Mouse (Mus musculus) adrenal gland, adult 18-20 months (tissue): ENCODE data around the gene Ptpn6. TPM values are rescaled to one million over a fixed set of nuclear protein-coding genes. Genes with fewer than 3 reads are reported as not detected.

ENCODE experiments used
- DNase-seq, 2 experiments: peaks; one replicate each; pipeline ENCODE4 v3.0.0; 2021 to 2022; ENCODE audit warnings: low spot score in 2 of 2
- long read RNA-seq, 2 experiments: library from polyadenylated mRNA; stranded (forward); transcript quantifications; one replicate each; pipeline ENCODE4 v2.0.0; 2021
- total RNA-seq, 2 experiments: library from RNA; stranded (reverse); gene quantifications; 1 replicate in 1 of 2; 2 replicates in 1 of 2; pipeline ENCODE4 v1.2.3; 2021

Ptpn6 gene
- total RNA-seq, result 10 to 100 TPM in 1 of 2 experiments, 1 to 10 TPM in 1; 9.8 to 11.5 TPM
- long read RNA-seq, experiment 1, partial matches to known transcripts, result 2 of 6 reads
- long read RNA-seq, experiment 1, other reads (novel, unspliced or antisense), result 1 of 6 reads
- long read RNA-seq, experiment 2, partial matches to known transcripts, result 5 of 11 reads
- long read RNA-seq, experiment 2, other reads (novel, unspliced or antisense), result 2 of 11 reads

DNA sequence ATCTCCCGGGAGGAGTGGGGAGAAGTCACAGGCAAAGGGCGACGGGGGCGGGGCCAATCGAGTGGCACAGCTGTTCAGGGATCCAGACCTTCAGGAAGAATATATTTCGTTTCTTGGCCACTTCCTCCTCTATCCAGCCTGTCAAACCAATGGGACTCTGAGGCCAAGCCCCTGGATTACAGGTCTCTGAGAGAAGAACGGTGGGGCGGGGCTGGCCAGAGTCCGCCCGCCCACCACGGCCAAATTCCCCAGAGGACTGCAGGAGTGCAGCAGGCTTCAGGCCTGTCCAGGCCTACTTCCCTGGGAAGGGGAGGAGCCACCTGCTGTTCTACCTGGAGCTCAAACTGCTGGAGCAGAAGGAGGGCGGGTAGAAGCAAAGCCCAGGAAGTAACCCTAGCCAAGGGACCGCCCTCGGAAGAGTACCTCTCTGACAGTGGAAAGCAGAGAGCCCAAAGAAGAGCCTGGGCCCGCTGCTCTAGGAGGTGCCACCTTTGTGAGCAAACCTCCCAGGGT is at the start of gene Ptpn6:
TSS of gene Ptpn6 (minus strand) at position 204 of the 513 bp plus-strand sequence.
- DNase-seq, result no peak

DNA sequence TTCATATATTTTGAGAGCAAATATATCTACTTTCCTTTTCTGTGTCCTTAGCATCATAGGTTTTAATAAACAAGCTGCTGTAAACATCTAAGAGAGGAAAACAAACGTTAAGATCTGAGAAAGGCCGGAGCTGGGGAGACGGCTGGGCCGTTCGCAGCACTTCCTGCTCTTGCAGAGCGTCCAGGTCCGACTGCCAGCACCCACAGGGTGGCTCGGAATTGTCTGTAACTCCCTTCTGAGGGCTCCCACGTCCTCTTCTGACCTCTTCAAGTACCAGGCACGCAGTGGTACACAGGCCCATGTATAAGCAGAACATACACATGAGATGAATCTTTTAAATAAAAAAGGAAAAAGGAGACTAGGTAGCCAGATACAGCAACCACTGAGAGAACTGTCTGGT is 49.2 kb upstream of the Ptpn6 start:
- DNase-seq, result no peak

DNA sequence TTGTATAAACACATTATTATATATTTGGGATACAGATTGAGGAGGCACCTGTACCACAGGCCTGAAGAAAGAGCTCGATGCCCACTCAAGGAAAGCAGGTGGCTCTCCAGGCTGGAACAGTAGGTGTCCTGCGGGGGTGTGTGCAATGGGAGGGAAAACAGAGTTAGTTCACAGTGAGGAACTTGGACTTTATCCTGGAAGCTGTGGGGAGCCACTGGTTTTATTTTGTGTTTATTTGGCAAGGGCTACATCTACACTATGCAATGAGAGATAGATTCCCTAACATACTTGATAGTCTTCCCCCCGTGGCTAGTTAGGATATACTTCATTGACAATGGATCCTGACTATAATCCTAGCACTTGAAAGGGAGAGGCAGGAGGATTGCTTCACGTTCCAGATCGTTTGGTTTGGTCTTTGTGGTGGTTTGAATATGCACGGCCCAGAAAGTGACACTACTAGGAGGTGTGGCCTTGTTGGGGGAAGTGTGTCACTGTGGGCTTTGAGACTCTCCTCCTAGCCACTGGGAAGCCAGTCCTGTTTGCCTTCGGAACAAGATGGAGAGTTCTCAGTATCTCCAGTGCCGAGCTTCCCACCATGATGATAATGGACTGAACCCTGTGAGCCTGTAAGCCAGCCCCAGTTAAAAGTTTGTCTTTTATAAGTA is 48.4 kb upstream of the Ptpn6 start:
- DNase-seq, result no peak

DNA sequence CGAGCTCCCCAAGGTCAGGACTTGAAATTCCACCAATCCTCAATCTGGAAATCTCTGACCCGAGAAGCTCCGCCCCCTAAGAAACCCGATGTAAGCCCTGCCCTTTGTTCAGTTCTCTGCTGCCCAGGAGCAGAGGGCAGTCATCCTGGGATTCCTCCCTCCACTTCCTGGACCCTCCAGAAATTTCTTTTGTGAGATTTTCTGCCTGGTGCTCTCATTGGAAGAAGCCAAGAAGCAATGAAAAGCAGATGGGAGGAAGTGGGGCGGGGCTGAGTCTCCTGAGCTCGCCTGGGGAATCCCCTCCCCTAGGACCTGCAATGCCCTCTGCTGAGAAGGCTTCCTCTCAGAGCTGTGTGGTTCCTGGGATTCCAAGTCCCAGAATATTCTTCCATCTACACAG is 43.9 kb upstream of the Ptpn6 start:
- DNase-seq, result no peak

DNA sequence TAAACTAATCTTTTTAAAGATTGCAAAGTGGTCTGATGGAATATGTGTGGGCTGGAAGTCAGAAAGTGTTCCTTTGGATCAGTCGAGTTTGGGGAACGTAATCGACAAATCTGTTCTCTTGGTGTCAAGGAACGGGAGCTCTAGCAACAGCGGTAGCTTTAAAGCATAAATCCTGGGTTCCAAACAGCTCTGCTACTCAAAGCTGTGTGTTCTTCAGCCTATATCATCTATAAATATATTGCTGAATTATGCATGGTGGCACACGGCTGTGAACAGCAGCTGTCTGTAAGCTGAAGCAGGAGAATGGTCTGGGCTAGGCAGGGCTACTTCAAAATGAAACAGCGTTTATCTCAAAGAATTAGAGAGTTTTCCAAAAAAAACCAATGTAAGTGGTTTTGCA is 42.4 kb upstream of the Ptpn6 start:
- no peak for DNase-seq

DNA sequence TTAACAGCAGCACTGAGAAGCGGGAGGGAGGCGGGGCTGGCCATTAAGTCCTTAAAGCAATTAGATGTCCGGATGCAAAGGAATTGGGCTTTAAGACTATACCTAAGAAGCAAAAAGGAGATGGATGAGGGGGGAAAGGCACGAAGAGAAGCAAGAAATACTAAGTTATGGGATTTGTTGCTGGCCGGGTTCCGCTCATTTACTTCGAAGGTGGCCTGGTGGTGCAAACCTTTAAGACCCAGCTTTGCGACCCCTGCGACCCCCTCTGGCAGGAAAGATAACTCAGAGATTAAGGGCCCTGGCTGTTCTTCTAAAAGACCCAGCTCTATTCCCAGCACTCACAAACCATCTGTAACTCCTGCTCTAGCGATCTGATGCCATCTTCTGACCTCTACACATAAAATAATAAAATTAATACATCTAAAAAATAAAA is 41.5 kb upstream of the Ptpn6 start:
- DNase-seq, result no peak

DNA sequence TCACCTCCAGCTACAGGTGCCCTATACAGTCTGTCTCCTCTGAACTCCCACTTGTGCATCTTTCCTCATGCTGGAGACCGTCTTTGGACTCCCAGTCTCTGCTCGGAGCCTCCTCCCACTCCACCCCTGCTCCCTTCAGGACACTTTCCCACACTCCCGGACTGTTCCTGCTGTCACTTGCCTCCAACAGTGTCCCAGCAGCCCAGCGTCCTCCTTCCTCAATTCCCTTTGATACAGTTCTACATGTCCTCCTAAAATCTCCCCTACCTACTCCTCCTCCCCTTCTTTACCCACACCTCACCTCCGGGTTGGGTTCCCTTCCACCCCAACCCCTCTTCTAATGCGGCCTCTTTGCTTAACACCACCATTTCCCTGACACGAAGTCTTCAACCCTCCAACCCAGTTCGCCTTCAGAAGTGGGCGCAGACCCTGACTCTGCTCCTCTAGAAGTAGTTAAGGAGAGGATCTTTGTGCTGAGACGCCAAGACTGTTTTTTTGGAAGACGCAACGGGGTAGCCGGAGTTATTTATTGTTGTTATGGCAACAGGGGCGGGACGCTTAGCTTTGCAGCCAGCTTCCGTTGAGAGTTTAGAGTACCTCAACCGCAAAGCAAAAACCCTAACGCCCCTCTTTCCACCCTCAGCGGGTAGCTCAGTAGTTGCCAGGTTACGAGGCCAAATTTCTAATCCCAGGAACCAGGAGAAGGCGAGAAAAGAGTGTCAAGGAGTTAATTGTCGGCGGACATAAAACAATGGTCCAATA is 40.9 kb upstream of the Ptpn6 start, which contains the start of gene Lrrc23:
TSS of gene Lrrc23 (minus strand) at position 506 of the 762 bp plus-strand sequence.
- DNase-seq, result peak in 1 of 2 experiments; percentile 29

DNA sequence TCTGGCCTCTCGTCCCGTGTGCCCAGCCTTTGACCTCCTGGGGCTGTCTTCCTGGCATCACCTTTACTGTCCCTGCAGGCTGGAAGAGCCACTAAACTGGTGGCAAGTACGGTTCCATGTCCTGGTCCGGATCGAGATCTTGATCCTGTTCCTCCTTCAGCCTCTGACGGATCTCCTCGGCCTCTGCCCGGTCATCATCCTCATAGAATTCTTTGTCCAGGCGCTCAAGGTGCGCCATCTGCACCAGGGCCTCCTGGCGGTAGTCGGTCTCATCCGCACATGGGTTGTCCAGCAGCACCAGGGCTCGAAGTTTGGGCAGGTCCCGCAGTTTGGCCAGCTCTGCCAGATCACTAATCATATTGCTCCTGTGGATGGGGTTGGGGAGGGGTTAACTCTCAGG is 32.0 kb upstream of the Ptpn6 start:
- no peak for DNase-seq

DNA sequence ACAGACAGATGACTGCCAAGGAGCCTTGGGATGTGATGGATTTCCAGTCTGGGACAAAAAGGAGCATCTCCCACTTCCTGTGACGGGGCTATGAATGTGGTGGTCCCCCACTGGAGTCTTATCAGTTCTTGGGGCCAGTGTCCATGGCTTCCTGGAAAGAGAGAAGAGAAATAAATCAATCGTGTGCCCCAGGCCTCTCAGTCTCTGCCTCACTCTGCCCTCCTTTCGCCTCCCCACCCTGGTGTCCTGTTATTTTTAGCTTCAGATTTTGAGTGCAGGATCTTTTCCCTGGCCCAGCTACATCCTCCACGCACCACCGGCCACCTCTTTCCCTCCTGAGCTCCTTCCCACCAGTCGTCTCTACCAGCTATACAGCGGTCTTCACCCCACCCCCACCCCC is 31.5 kb upstream of the Ptpn6 start:
- DNase-seq, result no peak

DNA sequence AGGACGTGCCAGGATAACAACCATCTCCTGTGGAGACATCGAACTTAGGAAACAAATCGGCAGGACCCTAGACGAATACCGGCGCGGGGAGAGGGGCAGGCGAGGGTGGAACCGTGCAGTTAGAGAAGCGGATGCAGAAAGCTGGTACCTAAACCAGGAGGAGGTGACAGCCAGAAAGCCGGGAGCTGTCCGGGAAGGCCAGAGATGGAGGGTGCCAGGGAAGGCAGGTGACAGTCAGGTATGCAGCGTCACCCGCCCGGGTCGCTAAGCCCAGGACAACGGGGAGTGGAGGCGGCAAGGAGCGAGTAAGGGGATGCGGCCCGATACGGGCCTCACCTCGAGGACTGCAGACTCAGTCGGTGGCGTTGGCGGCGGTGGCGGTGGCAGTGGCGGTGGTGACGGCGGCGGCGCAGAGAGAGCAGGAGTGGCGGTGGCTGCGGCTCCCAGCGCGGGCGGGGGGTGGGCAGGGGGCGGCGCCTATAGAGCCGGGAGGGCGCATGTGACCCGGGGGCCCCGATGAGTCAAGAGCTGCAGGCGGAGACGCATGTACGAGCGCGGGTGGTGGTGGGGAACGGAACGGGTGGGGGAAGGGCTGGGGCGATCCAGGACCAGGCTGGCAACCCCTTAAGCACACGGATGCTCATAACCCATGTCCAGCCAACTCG is 30.7 kb upstream of the Ptpn6 start, which contains the start of gene Eno2:
TSS of gene Eno2 (minus strand) at position 573 of the 665 bp plus-strand sequence.
- DNase-seq, result peak; percentile 40 to 52

DNA sequence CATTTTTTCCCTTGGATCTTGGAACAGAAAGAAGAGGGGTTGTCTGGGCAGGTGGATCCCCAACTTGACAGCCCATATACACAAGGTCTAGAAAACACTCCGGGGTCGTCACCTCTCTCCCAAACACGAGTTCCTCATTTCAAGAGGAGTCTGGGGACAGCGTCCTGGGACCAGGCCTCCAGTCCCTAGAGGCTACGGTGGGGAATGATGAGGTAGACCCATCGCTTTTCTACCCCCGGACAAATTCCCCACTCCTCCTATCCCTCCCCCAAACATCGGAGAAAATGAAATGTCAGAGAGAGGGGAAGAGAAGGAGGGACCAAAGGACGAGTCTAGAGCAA is 30.2 kb upstream of the Ptpn6 start:
- DNase-seq, result no peak

DNA sequence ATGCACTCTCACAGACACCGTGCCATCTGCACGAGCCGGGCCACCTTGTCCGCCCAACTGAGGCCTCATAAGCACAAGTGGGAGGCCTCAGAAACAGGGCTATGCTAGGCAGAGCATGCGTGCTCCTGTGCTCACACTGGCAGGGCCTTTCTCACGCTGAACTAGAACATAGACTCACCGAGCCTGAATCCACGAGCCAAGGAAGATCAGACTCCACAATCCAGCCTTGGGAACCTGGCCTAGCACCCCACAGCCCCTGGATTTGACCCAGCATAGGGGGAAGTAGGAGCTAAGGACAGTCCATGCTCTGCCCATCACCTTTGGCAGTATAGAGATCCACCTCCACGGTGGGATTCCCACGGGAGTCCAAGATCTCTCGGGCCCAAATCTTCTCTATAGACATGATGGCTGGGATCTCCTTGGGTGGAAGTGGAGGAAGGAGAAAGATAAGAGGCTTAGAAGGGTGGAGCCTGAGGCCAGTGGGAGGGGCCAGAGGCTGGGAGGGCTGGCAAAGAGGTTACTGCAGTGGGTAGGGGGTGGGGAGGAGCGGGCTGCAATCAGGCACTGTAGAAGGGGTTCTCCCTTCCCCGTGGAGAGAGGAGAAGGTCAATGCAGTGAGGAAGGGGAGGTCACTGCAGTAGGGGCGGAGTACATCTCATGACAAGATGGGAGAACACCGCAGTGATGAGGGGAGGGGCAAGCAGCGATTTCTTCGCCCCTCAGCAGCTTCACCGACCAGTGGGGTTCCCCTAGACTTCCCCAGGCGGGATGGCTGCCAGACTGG is 29.6 kb upstream of the Ptpn6 start:
- DNase-seq, result no peak

DNA sequence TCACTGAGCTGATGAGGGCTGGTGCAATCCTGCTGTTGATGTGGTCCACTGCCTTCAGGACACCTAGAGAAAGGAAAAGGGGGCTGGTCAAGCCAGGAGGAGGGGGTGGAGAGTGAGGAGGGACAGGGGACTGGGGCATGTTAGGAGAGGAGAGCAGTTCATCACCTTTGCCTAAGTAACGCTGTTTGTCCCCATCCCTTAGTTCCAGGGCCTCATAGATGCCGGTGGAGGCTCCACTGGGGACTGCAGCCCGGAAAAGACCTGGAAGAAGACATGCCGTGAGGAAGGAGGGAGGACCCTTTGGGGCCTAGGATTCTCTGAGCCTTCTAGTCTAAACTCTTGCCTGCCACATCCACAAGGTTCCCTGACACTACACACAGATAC is 29.0 kb upstream of the Ptpn6 start:
- DNase-seq, result no peak

DNA sequence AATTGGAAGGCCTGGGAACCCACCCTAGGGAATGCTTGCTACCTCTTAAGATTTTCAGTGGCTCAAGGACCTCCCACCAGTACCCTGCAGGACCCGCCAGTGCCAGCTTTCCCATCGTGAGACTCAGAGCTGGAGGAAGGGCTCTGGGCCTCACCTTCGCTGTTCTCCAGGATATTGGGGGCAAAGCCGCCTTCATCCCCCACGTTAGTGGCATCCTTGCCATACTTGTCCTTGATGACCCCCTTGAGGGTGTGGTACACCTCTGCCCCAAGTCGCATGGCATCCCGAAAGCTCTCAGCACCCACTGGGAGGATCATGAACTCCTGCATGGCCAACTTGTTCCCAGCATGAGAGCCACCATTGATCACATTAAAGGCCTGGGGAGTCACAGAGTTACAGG is 27.4 kb upstream of the Ptpn6 start:
- no peak for DNase-seq

DNA sequence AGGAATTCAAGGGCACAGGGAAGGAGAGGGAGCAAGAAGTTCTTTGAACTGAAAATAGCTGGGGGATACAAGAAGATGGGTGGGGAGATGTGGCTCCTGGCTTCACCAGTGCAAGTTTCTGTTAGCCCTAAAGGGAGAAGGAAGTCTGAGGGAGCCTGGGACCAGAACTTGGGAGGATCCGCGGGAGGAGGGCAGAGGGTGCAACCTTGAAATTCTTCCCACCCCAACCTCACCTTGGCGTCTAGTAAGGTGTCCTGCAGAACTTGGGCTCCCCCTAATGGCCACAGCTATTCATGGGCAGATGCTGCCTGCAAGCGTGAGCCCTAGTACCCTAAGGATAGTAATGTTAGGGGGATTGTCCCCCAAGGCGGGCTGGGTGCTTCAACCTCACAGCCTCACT is 20.7 kb upstream of the Ptpn6 start:
- peak; percentile 80 to 85 for DNase-seq

DNA sequence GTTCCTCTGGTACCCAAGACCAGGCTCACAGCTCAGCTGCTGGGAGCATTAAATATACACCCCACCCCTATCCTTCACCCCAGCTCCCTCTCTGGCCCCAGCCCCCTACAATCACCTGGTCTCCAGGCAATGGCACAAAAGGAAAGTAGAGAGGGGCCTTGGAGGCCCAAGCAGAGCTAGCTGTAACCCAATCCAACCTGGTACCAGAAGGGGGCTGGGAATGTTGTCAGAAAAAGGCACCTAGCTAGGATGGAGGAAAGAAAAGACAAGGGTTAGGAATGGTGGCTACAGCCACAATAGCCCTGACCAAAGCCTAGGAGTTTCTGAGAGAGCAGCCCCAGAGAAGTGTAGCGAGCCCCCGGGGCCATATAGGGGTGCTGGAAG is 20.3 kb upstream of the Ptpn6 start:
- DNase-seq, result no peak

DNA sequence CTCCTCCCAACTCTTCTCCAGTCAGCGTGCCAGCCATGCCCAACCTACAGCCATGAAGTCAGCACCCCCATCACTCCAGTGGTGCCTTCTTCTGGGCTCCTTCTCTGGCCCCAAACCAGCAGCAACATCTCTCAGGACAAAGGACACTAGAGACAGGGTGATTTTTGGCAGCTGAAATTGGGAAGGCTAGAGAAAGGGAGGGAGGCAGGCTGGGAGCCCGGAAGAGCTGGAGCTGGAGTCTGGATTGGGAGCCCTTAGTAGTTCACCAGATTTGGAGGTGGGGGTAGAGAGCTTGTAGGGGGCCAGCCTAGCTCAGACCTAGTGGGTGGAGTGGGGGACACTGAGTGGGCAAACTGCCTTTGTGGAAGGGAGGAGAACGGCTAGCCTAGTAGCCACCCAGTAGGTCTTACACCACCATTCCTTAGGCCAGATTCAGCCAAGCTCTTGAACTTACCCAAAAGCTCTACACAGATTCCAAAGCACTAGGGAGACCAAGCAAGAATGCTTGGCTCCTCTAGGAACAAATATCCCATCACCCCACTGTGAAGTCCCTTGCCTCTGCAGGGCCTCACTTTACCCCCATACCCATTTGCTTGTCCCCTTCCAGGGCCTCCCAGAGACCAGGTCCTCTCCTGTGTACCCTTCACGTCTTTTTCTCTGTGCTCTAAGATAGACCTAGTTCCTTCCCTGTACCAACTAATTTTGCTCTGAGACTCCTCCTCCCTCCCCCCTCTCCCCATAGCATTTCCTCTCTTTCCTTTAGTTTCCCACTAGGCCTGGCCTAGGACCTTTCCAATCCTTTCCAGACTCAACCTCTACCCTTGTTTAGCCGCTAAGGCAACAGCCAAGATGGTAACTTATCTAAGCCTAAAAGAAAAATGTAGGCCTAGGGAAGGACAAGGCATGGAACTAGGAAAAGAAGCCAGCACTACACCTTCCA is 19.7 kb upstream of the Ptpn6 start:
- DNase-seq, result peak; percentile 15 to 41

DNA sequence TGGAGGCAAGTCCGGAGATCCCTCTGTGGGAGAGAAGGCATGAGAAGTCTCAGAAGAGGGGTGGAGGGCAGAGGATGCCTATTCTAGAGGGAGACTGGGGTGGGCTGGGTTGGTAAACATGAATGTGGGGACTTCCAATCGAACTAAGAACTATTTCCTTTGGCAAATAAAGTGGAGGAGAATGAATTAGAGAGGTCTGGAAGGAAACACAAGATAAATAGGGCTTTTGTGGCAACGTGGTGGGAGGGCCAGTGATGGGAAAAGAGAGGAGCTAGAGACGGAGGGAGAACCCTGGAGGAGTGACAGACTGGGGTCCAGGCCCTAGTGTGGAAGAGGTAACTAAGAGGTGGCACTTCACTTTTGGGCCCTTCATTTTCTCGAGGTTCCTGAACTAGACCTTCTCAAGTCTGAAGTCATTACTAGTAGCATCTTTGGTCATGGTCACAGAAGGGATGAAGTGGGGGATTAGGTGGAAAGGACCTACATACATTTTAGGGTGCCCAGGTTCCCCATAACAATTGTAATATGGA is 18.9 kb upstream of the Ptpn6 start:
- DNase-seq, result no peak

DNA sequence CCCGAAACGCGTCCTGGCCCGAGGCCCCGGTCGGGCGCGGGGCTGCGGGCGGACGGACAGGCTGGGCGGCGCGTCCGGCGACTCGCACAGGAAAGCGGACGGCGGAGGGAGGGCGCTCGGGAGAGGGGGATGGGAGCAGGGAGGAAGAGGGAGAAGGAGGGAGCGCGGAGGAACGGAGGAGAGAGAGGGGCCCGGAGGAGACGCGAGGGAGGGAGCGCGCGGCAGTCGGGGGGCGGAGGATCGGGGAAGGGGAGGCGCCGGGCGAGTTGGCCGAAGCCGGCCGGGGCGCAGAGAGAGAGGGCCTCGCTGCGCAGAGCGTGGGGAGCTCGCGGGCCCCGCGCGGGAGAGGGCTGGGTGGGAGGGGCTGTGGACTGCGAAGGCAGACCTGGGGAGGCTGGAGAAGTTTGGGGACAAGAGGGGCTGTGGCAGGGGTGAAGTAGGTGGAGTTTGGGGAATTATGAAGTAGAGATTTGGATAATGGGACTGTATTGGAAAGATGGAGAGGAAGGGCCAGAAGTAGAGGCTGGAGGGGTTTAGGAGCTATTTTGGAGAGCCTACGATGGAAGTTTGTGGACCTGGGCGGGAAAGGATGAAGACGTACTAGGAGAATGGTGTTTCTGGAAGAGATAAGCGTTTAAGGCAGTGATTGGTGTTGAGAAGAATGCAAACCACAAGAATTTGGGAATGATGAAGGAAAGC is 18.3 kb upstream of the Ptpn6 start:
- peak; percentile 80 to 85 for DNase-seq
